Mouse (Mus musculus) CD4-positive helper T cell, adult 2 months (primary cell): ENCODE results near the gene Tdrkh.

Source experiments
- DNase-seq: peaks from one replicate; pipeline ENCODE4 v3.0.0-alpha.2; 2012; ENCODE audit warnings: low read depth, missing footprints, low spot score

The Tdrkh gene

DNA sequence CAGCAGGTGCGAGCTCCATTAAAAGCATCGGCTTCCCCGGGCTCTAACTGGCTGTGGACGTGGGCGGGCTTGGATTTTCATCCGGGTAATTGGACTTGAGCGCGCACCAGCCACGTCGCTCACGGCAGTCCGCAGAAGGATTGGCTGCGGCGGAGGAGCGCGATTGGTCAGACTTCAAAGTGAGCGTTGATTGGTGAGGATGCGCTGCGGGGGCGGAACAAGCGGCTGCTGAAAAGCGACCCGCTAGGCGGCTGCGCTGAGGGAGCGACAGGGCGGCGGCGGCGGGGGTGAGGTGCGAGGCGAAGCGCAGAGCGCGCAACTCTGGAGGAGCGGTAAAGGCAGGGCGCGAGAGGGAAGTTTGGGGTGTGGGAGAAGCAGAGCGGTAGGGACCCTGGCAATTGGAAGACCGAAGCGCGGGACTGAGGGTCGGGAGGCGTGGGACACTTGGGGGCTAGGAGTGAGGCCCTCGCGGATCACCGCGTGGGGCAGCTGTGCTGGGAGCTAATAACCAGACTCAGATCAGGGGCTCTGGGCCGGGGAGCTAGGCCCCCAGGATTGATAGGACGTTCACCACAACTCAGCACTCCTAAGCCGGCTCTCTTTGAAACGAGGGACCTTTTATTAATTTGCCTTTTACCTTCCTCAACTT lies at the start of gene Tdrkh:
TSS of gene Tdrkh (plus strand) at position 243 of the 649 bp plus-strand sequence.
- peak; percentile 97 for DNase-seq

DNA sequence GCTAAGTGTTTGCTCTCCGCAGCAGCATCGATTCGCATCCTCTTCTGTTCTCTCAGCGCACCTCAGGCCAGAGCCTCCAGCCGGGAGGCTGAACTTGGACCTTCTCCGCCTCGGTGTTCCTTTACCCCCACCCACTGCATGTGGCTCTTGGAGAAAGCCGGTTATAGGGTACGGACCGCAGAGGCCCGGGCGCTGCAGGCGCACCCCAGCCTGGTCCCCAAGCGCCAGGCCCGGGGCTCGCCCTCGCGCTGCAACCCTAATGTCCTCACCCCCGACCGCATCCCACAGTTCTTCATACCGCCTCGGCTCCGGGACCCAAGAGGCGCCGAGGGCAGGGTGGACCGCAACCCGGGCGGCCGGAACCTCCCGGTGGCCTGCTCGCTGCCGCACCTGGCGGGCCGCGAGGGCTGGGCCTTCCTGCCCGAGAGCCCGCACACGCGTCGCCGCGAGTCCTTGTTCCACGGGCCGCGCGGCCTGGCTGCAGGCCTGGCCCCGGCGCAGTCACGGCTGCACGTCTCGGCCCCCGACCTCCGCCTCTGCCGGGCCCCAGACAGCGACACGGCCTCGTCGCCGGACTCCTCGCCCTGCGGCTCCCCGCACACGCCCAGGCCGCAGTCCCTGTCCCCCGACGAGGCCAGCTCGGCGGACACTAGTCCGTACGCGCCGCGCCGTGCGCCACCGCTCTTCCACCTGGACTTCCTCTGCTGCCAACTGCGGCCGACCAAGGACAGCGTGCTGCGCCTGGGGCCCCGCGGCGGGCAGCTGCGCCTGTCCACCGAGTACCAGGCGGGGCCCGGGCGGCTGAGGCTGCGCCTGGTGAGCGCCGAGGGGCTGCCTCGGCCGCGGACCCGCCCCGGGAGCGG lies 49.6 kb upstream of the Tdrkh start:
- DNase-seq, result no peak

DNA sequence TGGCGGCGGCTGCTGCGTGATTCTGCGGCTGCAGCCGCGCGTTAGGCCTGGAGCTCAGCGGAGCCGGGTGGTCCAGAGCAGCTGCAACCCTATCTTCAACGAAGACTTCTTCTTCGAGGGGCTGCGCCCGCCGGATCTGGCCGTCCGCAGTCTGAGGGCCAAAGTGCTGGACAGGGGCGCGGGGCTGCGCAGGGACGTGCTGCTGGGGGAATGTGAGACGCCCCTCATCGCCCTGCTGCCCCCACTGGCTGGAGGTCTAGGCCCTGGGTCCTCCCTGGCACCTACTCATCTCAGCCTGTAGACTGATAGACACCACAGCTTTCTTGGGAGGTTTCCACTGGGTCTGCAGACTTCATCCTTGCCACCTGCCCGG lies 48.9 kb upstream of the Tdrkh start:
- DNase-seq, result no peak

DNA sequence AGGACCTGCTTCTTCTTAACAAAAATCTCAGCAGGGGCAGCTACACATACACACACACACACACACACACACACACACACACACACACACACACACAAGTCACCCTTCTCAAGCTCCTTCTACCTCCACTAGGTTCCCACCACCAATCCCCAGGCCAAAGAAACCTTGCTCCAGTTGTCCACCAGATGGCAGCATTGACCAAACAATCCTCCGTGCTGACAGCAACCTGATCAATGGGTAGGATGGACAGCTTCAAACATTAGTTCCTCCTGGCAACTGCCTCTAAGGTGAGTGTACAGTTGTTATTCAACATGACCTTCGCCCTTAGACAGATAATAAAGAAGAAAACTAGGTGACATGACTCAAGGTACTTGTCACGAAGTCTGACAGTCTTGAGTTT lies 46.3 kb upstream of the Tdrkh start:
- peak; percentile 78 for DNase-seq

DNA sequence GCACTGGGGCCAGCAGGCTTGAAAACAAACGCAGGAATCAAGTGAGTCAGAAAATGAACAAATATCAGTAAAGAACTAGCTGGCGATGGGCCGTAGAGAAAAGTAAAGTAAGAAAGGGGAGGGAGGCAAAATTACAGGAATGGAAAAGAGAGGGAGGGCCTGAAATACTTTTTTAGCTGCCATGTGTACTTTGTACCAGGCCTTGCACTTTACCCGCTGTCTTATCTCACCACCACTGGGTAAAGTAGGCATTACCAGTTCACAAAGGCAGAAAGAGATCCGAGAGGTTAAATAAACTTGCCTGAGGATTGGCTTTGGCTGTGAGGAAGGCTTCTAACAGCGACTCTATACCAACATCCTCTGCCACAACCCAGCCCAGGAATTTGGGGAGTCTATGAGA lies 45.6 kb upstream of the Tdrkh start:
- DNase-seq, result no peak

DNA sequence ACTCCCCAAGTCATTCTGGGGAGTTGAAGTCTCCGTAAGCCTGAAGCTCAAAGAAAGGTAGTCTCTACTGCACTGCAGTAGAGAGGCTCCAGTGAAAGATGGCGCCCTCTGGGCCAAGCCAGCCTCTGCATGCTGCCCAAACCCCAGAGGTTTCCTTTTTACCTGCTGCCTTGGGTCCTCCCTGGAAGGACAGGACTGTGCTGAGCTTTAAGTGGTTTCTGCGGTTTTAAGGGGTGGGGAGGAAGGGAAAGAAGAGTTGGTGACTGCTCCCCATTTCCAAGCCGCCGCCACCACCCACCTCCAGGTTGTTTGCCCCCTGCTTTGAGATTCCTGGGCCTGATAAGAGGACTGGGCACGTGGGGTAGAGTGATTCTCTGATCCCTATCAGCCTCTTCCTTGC lies 44.4 kb upstream of the Tdrkh start:
- DNase-seq, result peak; percentile 48

DNA sequence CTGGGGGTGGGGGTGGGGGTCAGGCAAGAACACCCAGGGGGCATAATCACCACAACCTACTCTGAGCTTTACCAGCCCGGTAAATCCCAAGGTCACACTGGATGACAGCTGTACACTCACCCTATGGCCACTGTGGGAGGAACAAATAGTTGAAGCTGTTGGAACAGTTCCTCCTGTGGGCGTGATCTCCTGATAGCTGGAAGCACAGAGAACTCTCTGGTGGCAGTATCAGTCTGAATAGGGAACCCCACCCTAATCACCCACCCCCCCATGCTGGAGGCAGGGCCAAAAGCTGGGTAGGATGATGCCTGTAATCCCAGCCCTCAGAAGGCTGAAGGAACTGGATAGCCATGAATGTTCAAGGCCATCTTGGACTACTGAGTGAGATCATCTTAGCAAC lies 43.4 kb upstream of the Tdrkh start:
- no peak for DNase-seq

DNA sequence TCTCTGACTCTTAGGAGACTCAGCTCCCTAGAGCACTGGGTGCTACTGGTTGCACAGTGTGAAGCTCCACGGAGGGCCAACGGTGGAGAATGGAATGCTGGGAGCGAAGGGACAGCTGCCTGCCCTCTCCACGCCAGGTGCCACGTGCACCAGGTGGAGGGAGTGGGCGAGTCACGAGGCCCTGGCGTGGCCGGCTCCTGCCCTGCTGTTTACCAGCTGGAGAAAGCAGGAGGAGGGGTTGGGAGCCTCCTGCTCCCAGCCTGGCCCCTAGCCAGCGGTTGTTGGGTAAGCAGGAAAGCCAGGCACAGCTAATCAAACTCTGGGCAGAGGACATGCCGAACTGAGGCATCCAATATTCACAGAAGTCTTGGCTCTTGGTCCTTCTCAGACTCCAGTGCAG lies 41.4 kb upstream of the Tdrkh start:
- no peak for DNase-seq

DNA sequence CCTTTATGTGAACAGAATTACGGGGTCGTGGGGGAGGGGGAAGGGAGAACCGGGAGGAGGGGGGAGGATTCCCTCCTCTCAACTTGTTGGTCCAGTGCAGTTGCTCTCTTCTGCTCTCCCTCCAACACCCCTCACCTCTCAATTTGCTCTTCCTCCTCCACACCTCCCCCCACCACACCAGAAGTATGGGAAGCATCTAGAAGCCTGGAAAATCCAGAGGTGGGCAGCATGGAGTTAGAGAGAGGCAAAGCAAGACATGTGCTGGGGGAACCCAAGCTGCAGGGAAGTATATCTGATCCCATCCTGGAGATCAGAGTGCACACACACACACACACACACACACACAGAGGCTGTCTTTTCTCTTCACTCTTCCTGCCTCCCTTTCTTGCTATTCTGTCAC lies 41.0 kb upstream of the Tdrkh start:
- no peak for DNase-seq

DNA sequence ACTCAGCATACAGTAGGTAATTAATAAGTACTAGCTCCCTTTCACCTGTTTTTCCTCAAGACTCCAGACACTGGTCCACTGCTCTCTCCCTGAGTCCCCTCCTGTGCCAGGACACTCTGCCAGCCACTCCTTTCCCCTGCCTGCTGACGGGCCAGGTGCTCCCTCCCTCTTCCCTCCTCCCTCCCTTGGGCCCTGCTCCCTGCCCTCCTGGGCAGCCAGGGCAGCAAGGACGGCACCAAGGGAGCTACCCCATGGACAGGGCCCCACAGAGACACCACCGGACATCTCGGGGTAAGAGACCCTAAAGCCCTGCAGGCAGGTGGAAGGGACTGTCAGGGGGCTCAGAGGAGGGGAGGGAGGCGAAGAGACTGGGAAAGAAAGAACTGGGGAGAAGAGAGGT lies 40.4 kb upstream of the Tdrkh start, which contains the start of gene Rorc:
TSS of gene Rorc (plus strand) at position 154 of the 400 bp plus-strand sequence.
- no peak for DNase-seq

DNA sequence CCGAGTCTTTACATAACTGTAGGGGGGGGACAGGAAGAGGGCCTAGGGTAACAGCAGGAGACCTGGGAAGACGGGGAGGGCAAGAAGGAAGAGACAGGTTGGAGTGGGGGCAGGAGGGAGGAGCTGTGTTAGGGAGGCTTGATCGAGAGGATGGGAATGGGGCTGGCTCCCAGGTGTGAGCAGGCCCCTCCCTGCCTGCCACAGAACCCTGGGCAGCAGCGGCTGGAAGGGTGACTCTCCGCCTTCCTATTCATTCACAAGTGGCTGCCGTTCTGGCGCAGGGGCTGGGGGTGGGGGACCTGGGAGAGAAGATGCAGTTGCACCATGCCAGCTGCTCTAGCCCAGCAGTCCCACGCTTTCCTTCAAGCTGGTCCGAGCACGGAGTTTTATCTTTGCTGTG lies 40.0 kb upstream of the Tdrkh start:
- DNase-seq, result no peak

DNA sequence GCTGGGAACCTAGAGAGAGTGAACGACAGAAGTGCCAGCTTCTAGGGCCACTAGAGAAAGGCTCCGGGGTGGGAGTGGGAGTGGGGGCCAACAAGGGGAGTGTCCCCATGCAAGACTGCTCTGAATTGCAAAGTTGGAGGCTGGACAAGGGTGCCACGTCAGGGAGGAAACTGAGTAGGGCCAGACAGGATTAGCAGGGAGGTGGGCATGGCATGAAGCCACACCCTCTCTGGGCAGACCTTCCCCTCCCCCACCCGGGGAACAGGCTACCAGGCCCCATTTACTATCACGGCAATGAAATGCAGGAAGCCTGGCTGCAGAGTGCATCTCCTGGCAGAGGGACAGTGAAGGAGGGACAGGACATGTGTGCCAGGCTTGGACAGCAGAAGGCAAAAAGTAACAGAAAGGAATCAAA lies 39.5 kb upstream of the Tdrkh start:
- DNase-seq, result no peak

DNA sequence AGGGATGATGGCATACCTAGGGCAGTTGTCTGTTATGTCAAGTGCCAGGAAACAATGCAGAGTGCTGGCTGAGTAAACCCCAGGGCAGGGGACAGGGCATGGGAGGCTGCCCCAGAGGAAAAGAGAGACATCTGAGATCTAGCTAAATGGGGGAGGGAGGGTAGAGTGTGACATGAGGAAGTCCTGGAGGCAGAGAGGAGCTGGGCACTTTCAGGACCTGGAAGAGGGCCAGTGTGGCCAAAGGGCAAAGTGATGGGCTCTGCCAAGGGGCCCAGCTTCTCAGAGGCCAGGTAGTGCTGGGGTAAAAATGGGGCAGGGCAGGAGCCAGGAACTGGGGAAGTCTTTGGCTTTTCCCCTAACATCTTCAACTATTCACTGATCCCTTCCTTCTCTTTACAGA lies 38.4 kb upstream of the Tdrkh start:
- DNase-seq, result no peak

DNA sequence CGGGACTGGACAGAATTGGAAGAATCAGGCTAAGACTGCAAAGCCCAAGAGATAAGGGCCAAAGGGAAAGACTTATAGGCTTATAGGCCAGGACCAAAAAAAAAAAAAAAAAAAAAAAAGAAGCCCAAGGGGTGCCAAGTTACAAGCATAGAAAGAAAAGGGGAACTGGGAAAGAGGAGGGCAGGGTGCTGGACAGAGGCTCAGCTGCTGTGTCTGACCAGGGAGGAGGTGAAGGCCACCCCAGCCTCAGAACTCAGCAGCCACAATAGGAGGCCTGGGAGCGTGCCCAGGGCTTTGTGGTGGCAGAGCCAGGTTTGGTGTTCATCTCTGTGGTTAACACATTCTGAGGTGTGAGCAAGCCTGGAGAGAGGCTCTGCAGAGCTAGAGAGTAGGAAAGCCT lies 37.9 kb upstream of the Tdrkh start:
- no peak for DNase-seq

DNA sequence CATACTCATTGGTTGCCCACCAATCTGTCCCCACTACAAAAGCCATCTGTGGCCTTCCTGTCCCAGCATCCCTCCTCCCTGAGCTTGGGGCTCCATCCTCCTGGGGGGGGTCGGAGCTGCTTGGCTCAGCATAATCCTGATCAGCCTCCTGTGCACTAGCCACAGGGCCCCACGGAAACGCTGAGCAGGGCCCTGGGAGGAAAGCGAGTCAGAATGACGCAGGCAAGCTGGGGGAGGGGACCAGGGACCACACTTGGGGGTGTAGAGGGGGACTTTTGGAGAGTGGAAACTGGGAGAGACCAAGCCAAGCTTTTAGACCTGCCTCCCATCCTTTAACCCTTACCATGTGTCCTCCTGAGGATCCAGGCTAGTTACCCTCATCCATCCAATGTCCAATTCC lies 37.2 kb upstream of the Tdrkh start:
- DNase-seq, result no peak

DNA sequence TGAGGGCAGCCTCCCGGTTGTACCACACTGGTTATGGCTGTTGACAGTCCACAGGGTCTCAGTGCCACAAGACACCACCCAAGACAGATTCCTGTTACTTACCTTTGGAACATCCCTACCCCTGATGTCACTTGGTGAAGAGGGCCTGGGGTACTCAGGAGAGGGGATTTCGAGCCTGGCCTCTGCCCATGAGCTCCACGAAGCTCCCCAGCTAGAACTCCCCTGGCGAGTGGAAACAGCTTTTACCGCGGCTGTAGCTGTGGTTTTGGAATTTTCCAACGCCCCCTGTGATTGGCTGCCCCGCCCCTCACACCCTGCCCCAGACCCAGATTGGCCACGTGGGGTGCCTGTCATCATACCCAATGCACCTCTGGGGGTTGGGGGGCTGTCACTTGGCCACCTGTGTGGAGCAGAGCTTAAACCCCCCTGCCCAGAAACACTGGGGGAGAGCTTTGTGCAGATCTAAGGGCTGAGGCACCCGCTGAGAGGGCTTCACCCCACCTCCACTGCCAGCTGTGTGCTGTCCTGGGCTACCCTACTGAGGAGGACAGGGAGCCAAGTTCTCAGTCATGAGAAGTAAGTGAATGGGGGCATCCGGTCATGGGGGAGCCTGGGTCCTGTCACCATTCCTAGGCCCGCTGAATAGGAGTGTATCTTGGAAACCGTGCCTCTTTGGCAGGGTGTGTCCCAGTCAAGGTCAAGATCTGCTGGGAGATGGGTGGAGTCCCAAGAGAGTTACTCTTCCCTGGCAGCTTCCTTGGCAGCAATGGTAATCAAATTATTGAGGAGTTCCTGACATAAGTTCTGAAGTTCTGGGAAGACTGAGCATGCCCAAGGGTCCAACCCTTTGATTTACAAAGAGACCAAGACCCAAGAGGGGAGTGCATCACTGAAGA lies 35.8 kb upstream of the Tdrkh start:
- no peak for DNase-seq

DNA sequence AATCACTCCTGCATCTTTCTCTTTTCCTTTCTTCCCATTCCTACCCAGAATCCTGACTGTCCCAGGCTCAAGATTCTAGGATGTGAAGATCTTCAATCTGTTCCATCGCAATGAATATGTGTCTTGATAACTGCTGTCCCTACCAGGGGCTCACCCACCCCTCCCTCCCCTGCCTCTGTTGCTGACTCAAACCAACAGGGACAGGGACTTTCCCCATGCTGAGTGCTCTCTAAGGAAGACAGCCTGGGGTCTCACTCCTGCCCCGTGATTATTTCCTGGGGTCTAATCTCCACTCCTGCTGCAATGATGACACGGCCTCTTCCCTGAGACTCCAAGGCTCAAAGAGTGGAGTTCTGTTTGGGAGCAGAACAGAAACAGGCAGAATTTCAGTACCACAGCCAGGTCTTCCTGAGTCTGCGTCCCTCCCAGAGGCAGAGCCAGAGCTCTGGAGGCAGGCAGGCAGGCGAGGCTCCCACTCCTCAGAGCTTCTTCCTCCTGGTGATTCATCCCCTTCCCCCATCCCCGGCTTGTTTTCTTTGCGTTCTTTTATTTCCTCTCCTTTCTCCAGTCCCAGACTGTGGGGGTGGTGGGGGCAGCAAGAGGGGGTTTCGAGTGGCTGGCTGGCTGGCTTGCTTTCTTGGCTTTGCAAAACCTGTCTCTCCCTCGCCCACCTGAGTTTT lies 33.1 kb upstream of the Tdrkh start:
- peak; percentile 43 for DNase-seq

DNA sequence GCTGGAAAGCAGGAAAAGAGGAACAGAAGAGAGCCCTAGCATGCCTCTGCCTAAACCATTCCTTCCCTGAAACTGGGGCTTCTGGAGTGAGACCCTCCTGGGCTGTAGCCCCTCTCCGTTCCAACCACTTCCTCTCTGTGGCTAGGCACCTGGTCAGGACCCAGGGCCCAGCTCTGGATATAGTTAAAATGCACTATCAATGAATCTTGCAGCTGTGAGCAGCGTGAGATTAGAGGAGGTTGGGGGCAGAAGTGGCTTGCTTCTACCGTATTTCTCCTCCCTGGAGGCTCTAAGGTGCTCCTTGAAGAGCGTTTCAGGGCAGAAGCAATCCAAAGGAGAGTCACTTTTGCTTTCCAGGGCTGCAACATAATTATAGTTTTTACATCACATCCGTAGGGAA lies 30.8 kb upstream of the Tdrkh start:
- DNase-seq, result no peak

DNA sequence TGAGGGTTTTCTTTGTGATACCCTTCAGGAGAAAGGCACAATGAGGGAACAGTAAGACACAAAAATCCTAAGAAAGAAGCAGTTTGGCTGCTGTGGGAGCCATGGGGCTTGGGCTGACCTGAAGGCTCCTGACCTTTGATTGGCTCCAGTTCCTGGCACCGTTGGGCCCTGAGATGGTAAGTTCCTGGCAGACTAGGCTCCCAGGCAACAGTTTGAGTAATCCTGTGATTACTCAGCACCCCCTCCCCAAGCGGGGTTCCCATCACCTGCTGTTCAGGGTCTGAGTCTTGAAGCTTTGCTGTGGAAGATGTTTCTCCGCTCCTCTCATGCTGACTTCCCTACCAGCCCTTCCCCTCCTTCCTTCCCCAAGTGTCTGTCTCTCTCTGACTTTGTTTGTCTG lies 29.6 kb upstream of the Tdrkh start:
- no peak for DNase-seq

DNA sequence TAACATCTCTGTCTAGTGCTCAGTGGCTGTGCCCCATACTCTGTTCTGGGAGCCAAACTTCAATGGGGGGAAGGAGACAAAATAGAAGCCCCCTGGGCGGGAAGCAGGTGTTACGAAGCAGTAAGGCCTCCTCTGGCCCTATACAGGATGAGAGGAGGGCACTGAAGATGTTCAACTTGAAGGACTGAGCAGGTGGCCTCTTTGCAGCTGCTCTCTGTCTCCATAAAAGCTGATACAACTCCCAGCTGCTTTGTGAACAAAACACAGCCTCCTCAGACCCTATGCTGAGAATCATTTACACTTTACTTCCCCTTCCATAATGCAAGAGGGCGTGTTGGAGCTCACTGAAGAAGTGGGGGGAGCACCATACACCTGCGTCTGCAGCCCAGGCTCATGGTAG lies 26.4 kb upstream of the Tdrkh start:
- DNase-seq, result no peak

DNA sequence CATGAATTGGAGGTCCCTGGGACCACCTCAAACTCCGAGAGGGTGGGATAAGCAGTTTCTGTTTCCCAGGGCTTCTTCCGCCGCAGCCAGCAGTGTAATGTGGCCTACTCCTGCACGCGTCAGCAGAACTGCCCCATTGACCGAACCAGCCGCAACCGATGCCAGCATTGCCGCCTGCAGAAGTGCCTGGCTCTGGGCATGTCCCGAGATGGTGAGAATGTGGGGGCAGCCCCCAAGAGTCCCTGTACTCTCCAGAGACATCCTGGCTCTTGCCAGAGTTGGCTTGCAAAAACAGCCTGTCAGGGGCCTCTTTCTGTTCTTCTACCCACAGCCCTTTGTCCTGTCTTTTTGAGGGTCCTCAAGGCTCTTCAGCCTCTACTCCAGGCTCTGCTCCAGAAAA lies 25.7 kb upstream of the Tdrkh start:
- no peak for DNase-seq

DNA sequence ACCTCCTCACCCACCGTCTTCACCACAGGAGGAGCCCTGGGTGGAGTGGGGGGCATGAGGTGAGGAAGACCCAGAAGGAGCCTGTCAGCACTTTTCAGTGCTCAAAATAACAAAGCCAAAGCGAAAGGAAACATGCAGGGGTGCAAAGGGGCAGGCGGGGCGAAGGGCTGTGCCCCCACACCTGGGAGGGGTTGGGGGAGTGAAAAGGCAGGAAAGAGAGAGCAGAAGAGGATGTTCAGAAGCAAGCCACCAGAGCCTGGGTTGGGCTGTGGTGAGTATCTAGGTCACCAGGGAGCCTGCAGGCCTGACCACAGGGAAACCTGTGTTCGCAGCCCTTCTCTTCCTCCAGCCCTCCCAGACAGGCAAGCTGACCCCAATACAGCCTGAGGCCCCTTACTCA lies 25.0 kb upstream of the Tdrkh start:
- peak; percentile 46 for DNase-seq
